Mouse (Mus musculus): ENCODE results near the gene Mrpl55. TPM values are rescaled to one million over a fixed set of nuclear protein-coding genes. Genes with fewer than 3 reads are reported as not detected.
A peak's percentile ranks its signal among the peaks of the same experiment; 100 is the strongest.
"Not testable (repeated sequence)": the region's sequence is repeated elsewhere in the genome, so short reads cannot be mapped to it uniquely, and the experiment has no call there.

Mrpl55 gene
- total RNA-seq, 1 experiment from 2014 or later, result 16.1 TPM

DNA sequence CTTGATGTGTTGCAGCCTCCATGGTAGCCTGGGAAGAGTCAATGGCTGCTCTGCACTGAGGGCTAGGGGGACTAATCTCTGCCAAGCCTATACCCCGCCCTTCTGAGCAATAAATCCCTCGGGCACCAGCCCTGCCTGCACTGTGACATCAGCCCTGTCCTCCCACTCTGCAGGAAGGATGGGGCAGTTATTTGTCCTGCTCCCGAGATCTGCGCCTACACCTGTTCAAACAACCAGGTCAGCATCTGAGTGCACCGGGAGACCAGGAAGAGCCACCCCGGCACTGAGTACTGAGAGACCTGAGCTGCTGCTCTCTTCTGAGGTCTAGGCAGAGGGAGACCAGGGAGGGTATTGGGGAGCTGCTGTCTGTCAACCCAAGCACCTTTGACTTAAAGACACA, 14.6 kb upstream of the Mrpl55 start:
- ATAC-seq (ENCODE audit: extremely low read depth, insufficient number of reproducible peaks, low FRiP score, poor library complexity, severe bottlenecking), result no peak

DNA sequence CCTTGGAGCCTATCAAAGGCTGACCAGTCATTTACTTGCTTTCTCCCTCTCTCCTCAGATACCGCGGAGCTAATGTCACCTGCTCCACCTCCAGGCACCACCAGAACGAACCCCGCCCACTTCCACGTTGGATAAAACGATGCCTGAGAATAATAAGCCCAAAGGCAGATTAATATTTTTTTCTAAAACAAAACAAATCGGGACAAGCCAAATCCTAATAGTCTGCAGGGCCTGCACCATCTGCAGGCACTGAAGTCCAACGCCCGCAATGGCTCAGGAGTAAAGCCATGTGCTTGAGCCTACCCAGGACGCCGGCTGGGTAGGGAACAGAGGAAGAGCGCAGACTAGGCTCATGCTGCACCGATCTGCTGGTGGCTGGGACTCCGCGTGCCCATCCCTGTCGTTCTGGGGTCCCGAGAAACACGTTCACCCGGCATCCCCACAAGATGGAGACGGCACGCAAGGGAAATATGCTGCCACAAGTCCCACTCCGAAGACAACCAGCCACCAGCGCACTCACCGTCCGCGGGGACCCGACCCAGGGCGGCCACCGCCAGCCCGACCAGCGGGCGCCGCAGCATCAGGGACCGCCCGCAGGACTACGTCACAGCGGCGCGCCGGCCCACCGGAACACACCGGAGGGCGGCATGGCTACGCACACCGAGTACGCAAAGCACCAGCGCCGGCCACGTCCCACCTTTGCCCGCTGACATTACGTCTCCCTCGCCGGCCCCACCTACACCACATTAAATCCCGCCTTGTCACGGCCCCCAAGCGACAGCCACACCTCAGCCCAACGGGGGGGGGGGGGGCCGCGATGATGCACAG, 10.8 kb upstream of the Mrpl55 start:
- ATAC-seq (ENCODE audit: extremely low read depth, insufficient number of reproducible peaks, low FRiP score, poor library complexity, severe bottlenecking), result peak; percentile 94

GRCm38 (mm10) chr11:59192059-59192386, 10.3 kb upstream of the Mrpl55 start, which contains the start of gene Guk1:
Gene Guk1 (minus strand): TSS chr11:59192212.
- ATAC-seq (ENCODE audit: extremely low read depth, insufficient number of reproducible peaks, low FRiP score, poor library complexity, severe bottlenecking), result no peak

- no peak for ATAC-seq (ENCODE audit: extremely low read depth, insufficient number of reproducible peaks, low FRiP score, poor library complexity, severe bottlenecking)
Measured at GRCm38 (mm10) chr11:59196230-59196629, 6.1 kb upstream of the Mrpl55 start.

DNA sequence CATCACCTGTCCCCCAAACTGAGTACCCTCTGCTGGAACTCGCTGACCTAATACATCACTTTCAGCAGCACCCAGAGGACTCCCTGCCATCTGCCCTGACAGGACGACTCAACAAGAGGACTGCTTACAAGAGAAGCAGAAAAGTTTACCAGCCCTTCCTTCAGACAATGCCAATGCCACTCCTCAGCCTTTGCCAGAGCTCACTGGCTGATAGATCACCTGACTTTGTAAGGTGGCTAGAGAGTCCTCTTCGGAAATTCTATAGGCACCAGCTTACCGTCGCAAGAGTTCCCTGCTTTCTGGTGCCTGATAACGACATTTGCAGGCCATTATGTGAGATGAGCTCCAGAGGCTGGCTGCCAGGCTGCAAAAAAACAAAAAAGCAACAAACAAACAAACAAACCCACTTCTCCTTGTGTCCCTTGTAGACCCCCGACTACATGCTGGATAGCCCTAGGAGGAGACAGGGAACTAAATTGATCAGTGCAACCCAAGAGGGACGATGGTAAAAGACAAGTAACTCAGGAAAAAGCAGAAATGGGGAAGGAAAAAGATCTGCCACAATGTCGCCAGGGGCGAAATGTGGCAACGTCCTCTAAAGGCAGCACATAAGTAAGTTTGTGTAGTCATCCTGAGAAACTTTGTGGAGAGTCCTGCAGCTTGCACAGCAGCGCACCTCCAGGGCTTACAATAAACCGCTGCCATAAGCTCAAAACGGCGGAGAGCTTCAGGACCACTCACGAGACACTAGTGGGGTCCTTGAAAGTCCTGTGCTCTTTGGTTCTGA, 877 bp upstream of the Mrpl55 start:
- ATAC-seq (ENCODE audit: extremely low read depth, insufficient number of reproducible peaks, low FRiP score, poor library complexity, severe bottlenecking), result peak; percentile 22; the same call in 1 of the 2 replicates

DNA sequence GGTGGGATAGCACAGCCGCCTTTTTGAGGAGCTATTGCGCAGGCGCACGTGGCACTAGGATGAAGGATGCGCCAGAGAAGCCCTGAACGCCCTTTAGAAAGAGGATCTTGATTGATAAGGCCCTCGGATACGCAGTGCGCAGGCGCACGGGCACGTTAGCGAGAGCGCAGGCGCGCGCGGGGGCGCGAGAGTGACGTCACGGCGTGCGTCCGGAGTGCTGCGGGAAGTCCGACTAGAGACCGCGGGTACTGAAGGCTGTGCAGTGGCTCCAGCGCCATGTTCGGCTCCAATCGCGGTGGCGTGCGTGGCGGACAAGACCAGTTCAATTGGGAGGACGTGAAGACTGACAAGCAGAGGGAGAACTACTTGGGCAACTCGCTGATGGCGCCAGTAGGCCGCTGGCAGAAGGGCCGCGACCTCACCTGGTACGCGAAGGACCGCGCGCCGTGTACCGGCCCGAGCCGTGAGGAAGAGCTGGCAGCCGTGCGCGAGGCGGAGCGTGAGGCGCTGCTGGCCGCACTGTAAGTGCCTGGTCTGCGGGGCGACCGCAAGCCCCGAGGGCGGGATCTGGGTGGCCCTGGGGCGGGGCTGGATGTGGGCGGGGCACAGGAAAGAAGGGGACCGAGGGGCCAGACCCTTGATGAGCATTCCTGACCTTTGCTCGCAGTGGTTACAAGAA, 6.0 kb downstream of the Mrpl55 start, which contains the start of gene 2310033P09Rik:
TSS of gene 2310033P09Rik (plus strand) at position 169 of the 679 bp plus-strand sequence.
- peak; percentile 57 for ATAC-seq (ENCODE audit: extremely low read depth, insufficient number of reproducible peaks, low FRiP score, poor library complexity, severe bottlenecking)

DNA sequence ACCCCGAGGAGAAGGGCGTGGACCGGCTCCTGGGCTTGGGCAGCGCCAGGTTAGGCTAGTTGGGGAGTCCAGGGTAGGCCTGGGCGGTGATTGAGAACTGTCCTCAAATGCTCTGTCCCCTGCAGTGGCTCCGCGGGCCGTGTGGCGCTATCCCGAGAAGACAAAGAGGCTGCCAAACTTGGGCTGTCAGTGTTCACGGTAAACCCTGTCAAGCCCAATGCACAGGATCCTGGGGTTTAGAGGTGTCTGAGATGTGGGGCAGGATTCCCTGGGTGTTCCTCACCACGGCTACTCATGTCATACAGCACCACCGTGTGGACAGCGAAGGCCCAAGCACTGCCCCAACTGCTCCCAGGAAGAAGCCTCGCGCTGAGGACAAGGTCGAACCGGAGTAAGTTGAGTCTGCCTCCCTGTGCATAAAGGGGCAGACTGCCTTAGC, 6.7 kb downstream of the Mrpl55 start:
- ATAC-seq (ENCODE audit: extremely low read depth, insufficient number of reproducible peaks, low FRiP score, poor library complexity, severe bottlenecking), result peak; percentile 59

DNA sequence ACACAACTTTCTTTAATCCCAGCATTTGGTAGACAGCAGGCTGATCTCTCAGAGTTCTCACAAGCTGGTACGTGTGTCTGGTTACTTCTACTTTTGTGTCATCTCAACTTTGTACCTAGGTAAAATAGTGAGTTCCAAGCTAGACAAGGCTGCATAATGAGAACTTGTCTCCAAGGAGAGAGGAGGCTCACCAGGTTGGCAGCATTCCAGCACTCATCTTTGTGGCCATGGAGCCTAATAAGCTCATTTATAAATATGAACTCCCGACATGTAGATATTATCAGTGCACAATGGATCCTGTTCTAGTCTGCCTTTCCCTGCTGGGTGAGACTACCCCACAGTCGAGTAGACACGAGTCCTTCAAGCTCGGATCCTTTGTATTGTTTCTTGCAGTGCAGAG, 7.3 kb downstream of the Mrpl55 start:
- no peak for ATAC-seq (ENCODE audit: extremely low read depth, insufficient number of reproducible peaks, low FRiP score, poor library complexity, severe bottlenecking)

- no peak for ATAC-seq (ENCODE audit: extremely low read depth, insufficient number of reproducible peaks, low FRiP score, poor library complexity, severe bottlenecking)
Measured at GRCm38 (mm10) chr11:59210020-59210419, 7.7 kb downstream of the Mrpl55 start.

DNA sequence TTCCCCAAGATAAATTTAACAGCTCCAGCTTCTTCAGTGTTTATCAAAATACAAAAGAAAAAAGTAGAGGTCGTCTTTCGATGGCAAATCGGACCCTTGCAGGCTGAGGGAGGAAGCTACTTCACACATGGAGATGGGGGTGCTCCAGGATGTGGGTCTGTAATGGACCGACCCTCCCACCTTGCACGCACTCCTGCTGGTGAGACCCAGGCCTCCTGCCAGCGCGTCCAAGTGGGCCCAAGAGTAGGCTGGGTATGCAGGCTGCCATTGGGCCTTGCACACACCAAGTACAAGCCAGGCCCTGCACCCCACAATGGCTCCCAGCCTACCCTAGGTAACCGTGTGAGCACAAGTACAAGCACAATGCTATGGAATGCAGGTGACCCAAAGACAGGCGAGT, 9.3 kb downstream of the Mrpl55 start:
- ATAC-seq (ENCODE audit: extremely low read depth, insufficient number of reproducible peaks, low FRiP score, poor library complexity, severe bottlenecking), result not testable (repeated sequence)

- peak; percentile 59 for ATAC-seq (ENCODE audit: extremely low read depth, insufficient number of reproducible peaks, low FRiP score, poor library complexity, severe bottlenecking)
Measured at GRCm38 (mm10) chr11:59212320-59212719, 10.0 kb downstream of the Mrpl55 start.

- no peak for ATAC-seq (ENCODE audit: extremely low read depth, insufficient number of reproducible peaks, low FRiP score, poor library complexity, severe bottlenecking)
Measured at GRCm38 (mm10) chr11:59212892-59213494, 10.7 kb downstream of the Mrpl55 start.

DNA sequence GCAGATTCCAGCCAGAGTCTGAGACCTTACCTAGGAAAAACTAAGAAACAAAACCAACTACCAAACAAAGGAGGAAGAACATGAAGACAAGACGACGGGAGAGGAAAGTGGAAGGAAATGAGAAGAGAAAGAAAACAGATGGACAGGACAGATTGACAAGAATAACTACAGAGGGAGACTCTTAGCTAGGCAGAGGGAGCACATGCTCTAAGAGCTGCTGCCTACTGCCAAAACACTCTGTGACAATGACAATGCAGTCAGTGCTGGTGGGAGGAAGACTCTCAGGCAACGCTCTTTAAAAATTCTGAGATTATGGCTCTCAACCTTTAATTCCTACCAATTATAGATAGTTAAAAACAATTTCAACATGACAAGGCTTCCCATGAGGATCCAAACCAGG, 14.7 kb downstream of the Mrpl55 start:
- ATAC-seq (ENCODE audit: extremely low read depth, insufficient number of reproducible peaks, low FRiP score, poor library complexity, severe bottlenecking), result no peak

DNA sequence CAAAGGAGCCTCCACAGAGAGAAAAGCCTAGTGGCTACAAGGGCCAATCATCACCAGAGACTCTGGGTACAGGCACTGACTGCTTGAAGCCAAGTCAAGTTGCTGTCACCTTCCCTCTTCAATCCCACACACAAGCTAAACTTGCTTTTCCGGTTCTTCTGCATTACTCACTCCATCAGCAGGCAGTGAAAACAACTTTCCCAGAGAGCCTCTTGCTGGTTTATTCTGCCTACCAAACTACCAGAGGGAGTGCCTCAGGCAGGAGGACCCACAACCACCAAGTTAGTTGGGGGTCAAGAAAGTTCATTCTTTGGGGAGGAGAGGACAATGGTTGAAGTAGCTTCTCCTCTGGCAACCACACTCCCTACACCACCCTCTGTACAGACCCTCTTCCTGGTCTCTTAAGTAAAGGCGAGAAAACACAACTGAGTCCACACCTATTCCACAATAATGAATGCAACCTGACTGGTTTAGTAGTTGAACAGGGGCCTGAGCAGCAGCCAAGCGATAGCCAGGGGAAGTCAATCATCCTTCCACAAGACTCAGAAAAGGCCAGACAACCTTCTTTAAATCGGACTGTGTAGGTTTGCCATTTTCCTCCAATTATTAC, 16.2 kb downstream of the Mrpl55 start:
- ATAC-seq (ENCODE audit: extremely low read depth, insufficient number of reproducible peaks, low FRiP score, poor library complexity, severe bottlenecking), result no peak

DNA sequence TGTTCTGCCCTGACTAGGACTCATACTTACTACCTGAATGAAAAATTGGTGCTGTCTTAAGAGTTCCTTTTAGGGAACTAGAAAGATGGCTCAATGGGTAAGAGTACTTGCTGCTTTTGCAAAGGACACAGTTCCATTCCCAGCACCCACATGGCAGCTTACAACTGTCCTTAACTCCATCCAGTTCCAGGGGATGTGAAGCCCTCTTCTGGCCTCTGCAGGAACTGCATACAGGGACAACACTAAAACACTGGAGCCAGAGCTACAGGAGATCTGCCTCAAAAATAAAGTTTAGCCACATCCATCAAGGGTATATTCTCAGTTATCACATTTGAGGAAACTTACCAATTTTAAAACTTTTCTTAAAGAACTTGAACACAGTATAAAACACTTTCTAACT, 16.8 kb downstream of the Mrpl55 start:
- ATAC-seq (ENCODE audit: extremely low read depth, insufficient number of reproducible peaks, low FRiP score, poor library complexity, severe bottlenecking), result peak; percentile 28; the same call in 1 of the 2 replicates

- ATAC-seq (ENCODE audit: extremely low read depth, insufficient number of reproducible peaks, low FRiP score, poor library complexity, severe bottlenecking), result peak; percentile 39; the same call in 1 of the 2 replicates
Measured at GRCm38 (mm10) chr11:59221604-59222003, 19.3 kb downstream of the Mrpl55 start.

- no peak for ATAC-seq (ENCODE audit: extremely low read depth, insufficient number of reproducible peaks, low FRiP score, poor library complexity, severe bottlenecking)
Measured at GRCm38 (mm10) chr11:59222306-59222705, 20.0 kb downstream of the Mrpl55 start.

DNA sequence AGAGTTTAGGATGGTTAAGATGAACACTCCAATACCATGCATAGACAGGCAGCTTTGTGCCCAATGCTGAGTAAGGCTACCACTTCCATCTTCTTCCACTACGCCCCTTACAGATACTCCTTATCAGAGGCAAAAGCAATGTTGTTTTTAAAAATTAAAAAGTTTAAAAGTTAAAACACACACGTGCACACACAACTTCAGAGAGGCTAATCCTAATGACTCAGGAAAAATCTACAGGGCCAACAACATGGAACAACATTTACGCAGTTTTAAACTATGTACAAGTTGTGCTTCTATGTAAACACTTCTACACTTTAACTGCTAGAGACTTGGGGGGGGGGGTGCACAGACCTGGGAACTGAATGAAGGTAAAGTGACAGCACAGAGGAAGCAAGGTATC, 21.7 kb downstream of the Mrpl55 start:
- no peak for ATAC-seq (ENCODE audit: extremely low read depth, insufficient number of reproducible peaks, low FRiP score, poor library complexity, severe bottlenecking)

DNA sequence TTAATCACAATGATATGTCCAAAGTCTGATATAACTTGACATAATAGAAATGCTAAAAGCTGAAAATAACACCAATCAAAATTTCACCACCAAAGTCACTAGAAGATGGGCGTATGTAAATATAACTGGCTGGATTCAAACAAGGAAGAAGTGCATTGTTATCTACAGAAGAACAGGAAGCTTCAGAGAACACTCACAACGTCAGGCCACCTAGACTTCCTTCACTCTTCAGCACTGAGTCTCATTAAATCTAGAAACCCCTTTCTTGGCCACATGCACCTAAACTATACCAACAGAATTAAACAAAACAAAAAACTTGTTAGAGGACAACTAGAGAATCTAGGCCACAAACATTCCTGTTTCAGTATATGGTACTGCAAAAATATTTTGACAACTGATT, 22.2 kb downstream of the Mrpl55 start:
- ATAC-seq (ENCODE audit: extremely low read depth, insufficient number of reproducible peaks, low FRiP score, poor library complexity, severe bottlenecking), result no peak

All from neutrophil, adult 5-6 weeks (primary cell).